Mouse (Mus musculus) hindbrain, embryonic 12.5 days (tissue): Measurements from ENCODE around the gene Gpt2. TPM values are rescaled to one million over a fixed set of nuclear protein-coding genes. Genes with fewer than 3 reads are reported as not detected.

ENCODE experiments used
- ATAC-seq: fragments of 200-750 bp; cut with Nextera tagmentation; 2 replicates; pipeline ENCODE4 v1.8.0; 2017; ENCODE audit warnings: moderate TSS enrichment; ENCODE audit not compliant: low FRiP score
- H3K27ac ChIP-seq: fragments of 300-500 bp; sonication (generic); 2 replicates; pipeline ENCODE4 v1.5.1; 2016; ENCODE audit warnings: mild to moderate bottlenecking
- H3K27me3 ChIP-seq: fragments of 300-500 bp; sonication (generic); 2 replicates; pipeline ENCODE4 v1.6.1; 2016; ENCODE audit warnings: mild to moderate bottlenecking
- H3K36me3 ChIP-seq: fragments of 300-500 bp; sonication (generic); 2 replicates; pipeline ENCODE4 v1.6.1; 2016; ENCODE audit warnings: mild to moderate bottlenecking
- H3K4me1 ChIP-seq: fragments of 300-500 bp; sonication (generic); 2 replicates; pipeline ENCODE4 v1.6.1; 2016
- H3K4me2 ChIP-seq: fragments of 300-500 bp; sonication (generic); replicated peaks from 2 replicates; pipeline ENCODE4 v1.6.1; 2016; ENCODE audit warnings: mild to moderate bottlenecking
- H3K4me3 ChIP-seq: fragments of 300-500 bp; sonication (generic); 2 replicates; pipeline ENCODE4 v1.5.1; 2016; ENCODE audit warnings: mild to moderate bottlenecking
- H3K9ac ChIP-seq: fragments of 300-500 bp; sonication (generic); 2 replicates; pipeline ENCODE4 v1.6.1; 2016; ENCODE audit warnings: mild to moderate bottlenecking, moderate library complexity
- H3K9me3 ChIP-seq: fragments of 300-500 bp; sonication (generic); replicated peaks from 2 replicates; pipeline ENCODE4 v1.6.1; 2016; ENCODE audit warnings: mild to moderate bottlenecking
- WGBS: fragments of 180-500 bp; shearing (Covaris S2); methylation state at CpG from one replicate; pipeline ENCODE4 v1.1.7; 2016; 5-methylcytosine and 5-hydroxymethylcytosine counted together
- polyA plus RNA-seq: library from polyadenylated mRNA; unstranded; fragments of >200 nt; fragmentation: Nextera tagmentation; extraction: Ambion mirVana; gene quantifications from 2 replicates; pipeline ENCODE4 v1.2.1, GENCODE M21; 2016

The Gpt2 gene
- polyA plus RNA-seq, 1 experiment from 2014 or later: 44.8 TPM

GRCm38 (mm10) chr8:85464316-85464715 lies 28.1 kb upstream of the Gpt2 start:
- ATAC-seq: no peak
- Histone ChIP-seq H3K4me1 (no peaks in the 10 kb centered on the region), H3K36me3 (no peaks in the 10 kb centered on the region)

GRCm38 (mm10) chr8:85466056-85466455 lies 26.3 kb upstream of the Gpt2 start:
- no peaks in the 10 kb centered on the region for H3K4me1 ChIP-seq
- H3K4me3 ChIP-seq: no peak overlapping the region
- no peaks in the 10 kb centered on the region; the same call in 1 of the 2 replicates for H3K27me3 ChIP-seq
- 85% methylated on average over 4 of the region's 4 CpGs for WGBS
- H3K4me2 ChIP-seq: no peak overlapping the region
- no peak overlapping the region for H3K27ac ChIP-seq
- H3K9me3 ChIP-seq: no peaks in the 10 kb centered on the region
- no peak overlapping the region for H3K9ac ChIP-seq
- ATAC-seq: no peak
- no peaks in the 10 kb centered on the region for H3K36me3 ChIP-seq

More at GRCm38 (mm10) chr8:85464316-85464715, 28.1 kb upstream of the Gpt2 start:
- no peak overlapping the region for H3K9ac ChIP-seq
- H3K4me2 ChIP-seq: no peak overlapping the region
- H3K9me3 ChIP-seq: no peaks in the 10 kb centered on the region
- H3K4me3 ChIP-seq: no peak overlapping the region
- H3K27me3 ChIP-seq: no peaks in the 10 kb centered on the region; the same call in 1 of the 2 replicates
- no peak overlapping the region for H3K27ac ChIP-seq

- no peak overlapping the region for H3K9ac ChIP-seq
- H3K4me3 ChIP-seq: no peak overlapping the region
- H3K9me3 ChIP-seq: 0 out of 2 replicates have a peak, but pooled peaks cover under 1% of the 10 kb centered on the region
- WGBS: 83% methylated on average over 8 of the region's 8 CpGs
- H3K27ac ChIP-seq: no peak overlapping the region
- H3K27me3 ChIP-seq: no peaks in the 10 kb centered on the region; the same call in 1 of the 2 replicates
- no peaks in the 10 kb centered on the region for H3K4me1 ChIP-seq
- no peak for ATAC-seq
- no peaks in the 10 kb centered on the region for H3K36me3 ChIP-seq
- no peak overlapping the region for H3K4me2 ChIP-seq
Observed at GRCm38 (mm10) chr8:85470753-85471152, 21.6 kb upstream of the Gpt2 start.

GRCm38 (mm10) chr8:85472800-85473199 lies 19.6 kb upstream of the Gpt2 start:
- H3K4me3 ChIP-seq: no peak overlapping the region
- H3K4me1 ChIP-seq: no peaks in the 10 kb centered on the region
- H3K9ac ChIP-seq: no peak overlapping the region
- H3K9me3 ChIP-seq: 0 out of 2 replicates have a peak, but pooled peaks cover 3% of the 10 kb centered on the region
- H3K27ac ChIP-seq: no peak overlapping the region
- H3K36me3 ChIP-seq: no peaks in the 10 kb centered on the region
- H3K27me3 ChIP-seq: no peaks in the 10 kb centered on the region; the same call in 1 of the 2 replicates
- no peak for ATAC-seq
- no peak overlapping the region for H3K4me2 ChIP-seq
- WGBS: 64% methylated on average over 6 of the region's 6 CpGs

- no peak for ATAC-seq
- Histone ChIP-seq H3K9me3 (0 out of 2 replicates have a peak, but pooled peaks cover 3% of the 10 kb centered on the region), H3K9ac (no peak overlapping the region), H3K4me1 (no peaks in the 10 kb centered on the region), H3K27ac (no peak overlapping the region), H3K36me3 (no peaks in the 10 kb centered on the region), H3K4me2 (no peak overlapping the region), H3K4me3 (no peak overlapping the region), H3K27me3 (no peaks in the 10 kb centered on the region; the same call in 1 of the 2 replicates)
- WGBS: 88% methylated on average over 4 of the region's 4 CpGs
Observed at GRCm38 (mm10) chr8:85473246-85473645, 19.1 kb upstream of the Gpt2 start.

GRCm38 (mm10) chr8:85474924-85475323 lies 17.5 kb upstream of the Gpt2 start:
- H3K4me1 ChIP-seq: no peaks in the 10 kb centered on the region
- ATAC-seq: no peak
- 79% methylated on average over 3 of the region's 3 CpGs for WGBS
- H3K9me3 ChIP-seq: 0 out of 2 replicates have a peak, but pooled peaks cover 3% of the 10 kb centered on the region
- no peaks in the 10 kb centered on the region for H3K36me3 ChIP-seq
- no peak overlapping the region for H3K4me3 ChIP-seq
- H3K9ac ChIP-seq: no peak overlapping the region
- no peak overlapping the region for H3K27ac ChIP-seq
- H3K4me2 ChIP-seq: no peak overlapping the region
- no peaks in the 10 kb centered on the region for H3K27me3 ChIP-seq

- Histone ChIP-seq H3K27ac (no peak overlapping the region), H3K4me1 (no peaks in the 10 kb centered on the region; the same call in 1 of the 2 replicates), H3K27me3 (no peaks in the 10 kb centered on the region), H3K9me3 (0 out of 2 replicates have a peak, but pooled peaks cover 3% of the 10 kb centered on the region), H3K4me3 (no peak overlapping the region), H3K9ac (no peak overlapping the region), H3K36me3 (no peaks in the 10 kb centered on the region), H3K4me2 (no peak overlapping the region)
- 72% methylated on average over 4 of the region's 4 CpGs for WGBS
- no peak for ATAC-seq
Observed at GRCm38 (mm10) chr8:85476970-85477545, 15.3 kb upstream of the Gpt2 start.

GRCm38 (mm10) chr8:85478397-85478796 lies 14.0 kb upstream of the Gpt2 start:
- no peak for ATAC-seq
- H3K9me3 ChIP-seq: 0 out of 2 replicates have a peak, but pooled peaks cover 3% of the 10 kb centered on the region
- no peak overlapping the region for H3K9ac ChIP-seq
- H3K27me3 ChIP-seq: no peaks in the 10 kb centered on the region
- WGBS: 92% methylated on average over 2 of the region's 2 CpGs
- no peak overlapping the region for H3K4me3 ChIP-seq
- no peak overlapping the region for H3K27ac ChIP-seq
- H3K4me1 ChIP-seq: no peaks in the 10 kb centered on the region; the same call in 1 of the 2 replicates
- no peaks in the 10 kb centered on the region for H3K36me3 ChIP-seq
- no peak overlapping the region for H3K4me2 ChIP-seq

GRCm38 (mm10) chr8:85479710-85480109 lies 12.7 kb upstream of the Gpt2 start:
- Histone ChIP-seq H3K27me3 (no peaks in the 10 kb centered on the region), H3K9ac (no peak overlapping the region), H3K4me1 (no peaks in the 10 kb centered on the region; the same call in 1 of the 2 replicates), H3K9me3 (0 out of 2 replicates have a peak, but pooled peaks cover 3% of the 10 kb centered on the region), H3K36me3 (no peaks in the 10 kb centered on the region), H3K4me2 (no peak overlapping the region), H3K4me3 (no peak overlapping the region), H3K27ac (no peak overlapping the region)
- 82% methylated on average over 2 of the region's 2 CpGs for WGBS
- ATAC-seq: no peak

- Histone ChIP-seq H3K9me3 (no peaks in the 10 kb centered on the region), H3K36me3 (no peaks in the 10 kb centered on the region), H3K4me3 (no peak overlapping the region), H3K4me1 (no peaks in the 10 kb centered on the region; the same call in 1 of the 2 replicates), H3K4me2 (peak overlapping the region; percentile 15; the same call in 1 of the 2 replicates), H3K9ac (no peak overlapping the region), H3K27ac (no peak overlapping the region), H3K27me3 (no peaks in the 10 kb centered on the region)
- ATAC-seq: no peak
- WGBS: 33% methylated on average over 10 of the region's 10 CpGs
Observed at GRCm38 (mm10) chr8:85481900-85482299, 10.5 kb upstream of the Gpt2 start.

GRCm38 (mm10) chr8:85482427-85482826 lies 9.9 kb upstream of the Gpt2 start:
- Histone ChIP-seq H3K4me1 (no peaks in the 10 kb centered on the region; the same call in 1 of the 2 replicates), H3K36me3 (no peaks in the 10 kb centered on the region), H3K4me3 (no peak overlapping the region), H3K27me3 (no peaks in the 10 kb centered on the region), H3K9ac (no peak overlapping the region), H3K4me2 (no peak overlapping the region), H3K27ac (no peak overlapping the region), H3K9me3 (no peaks in the 10 kb centered on the region)
- ATAC-seq: no peak
- WGBS: 59% methylated on average over 6 of the region's 6 CpGs

GRCm38 (mm10) chr8:85487906-85488620 lies 4.3 kb upstream of the Gpt2 start:
- H3K4me2 ChIP-seq: no peak overlapping the region
- no peak overlapping the region for H3K9ac ChIP-seq
- whole genome bisulfite sequencing: 72% methylated on average over 20 of the region's 20 CpGs
- H3K27ac ChIP-seq: no peak overlapping the region
- ATAC-seq: no peak
- H3K4me3 ChIP-seq: no peak overlapping the region
- no peaks in the 10 kb centered on the region for H3K27me3 ChIP-seq
- peaks cover 2% of the 10 kb centered on the region; the same call in 1 of the 2 replicates for H3K4me1 ChIP-seq
- H3K9me3 ChIP-seq: no peaks in the 10 kb centered on the region
- H3K36me3 ChIP-seq: no peaks in the 10 kb centered on the region
